Mouse (Mus musculus) liver, adult 2 months (tissue): Measurements from ENCODE around the gene Scgb1c1. TPM values are rescaled to one million over a fixed set of nuclear protein-coding genes. Genes with fewer than 3 reads are reported as not detected.
A peak's percentile ranks its signal among the peaks of the same experiment; 100 is the strongest.

Experiments
- DNase-seq: peaks from one replicate; pipeline ENCODE4 v3.0.0-alpha.2; 2011; ENCODE audit warnings: low read depth, low spot score; ENCODE audit errors: extremely low read depth
- H3K27ac ChIP-seq: fragments of 200-500 bp; replicated peaks from 2 replicates; pipeline ENCODE4 v1.5.1; 2012; ENCODE audit warnings: low read depth, mild to moderate bottlenecking, control low read depth, inconsistent platforms, low read length; ENCODE audit not compliant: insufficient read depth
- H3K27me3 ChIP-seq: fragments of 200-500 bp; 2 replicates; pipeline ENCODE4 v1.6.1; 2012; ENCODE audit warnings: mild to moderate bottlenecking, moderate library complexity, low read length, inconsistent platforms; ENCODE audit not compliant: control insufficient read depth, insufficient read depth
- H3K36me3 ChIP-seq: fragments of 200-500 bp; 2 replicates; pipeline ENCODE4 v1.6.1; 2012; ENCODE audit warnings: low read length, inconsistent platforms; ENCODE audit not compliant: control insufficient read depth, insufficient read depth
- H3K4me1 ChIP-seq: fragments of 200-500 bp; 2 replicates; pipeline ENCODE4 v1.6.1; 2011; ENCODE audit warnings: low read length; ENCODE audit not compliant: control insufficient read depth, insufficient read depth
- H3K4me3 ChIP-seq: fragments of 200-500 bp; 2 replicates; pipeline ENCODE4 v1.5.1; 2011; ENCODE audit warnings: low read depth, mild to moderate bottlenecking, control low read depth, low read length, moderate library complexity; ENCODE audit not compliant: insufficient read depth
- H3K79me2 ChIP-seq: fragments of 200-500 bp; 2 replicates; pipeline ENCODE4 v1.6.1; 2012; ENCODE audit warnings: inconsistent platforms, mild to moderate bottlenecking, low read length, moderate library complexity; ENCODE audit not compliant: control insufficient read depth, insufficient read depth
- H3K9ac ChIP-seq: fragments of 200-500 bp; 2 replicates; pipeline ENCODE4 v1.6.1; 2012; ENCODE audit warnings: low read depth, mild to moderate bottlenecking, control low read depth, inconsistent platforms, low read length
- CTCF ChIP-seq: fragments of 200-500 bp; IDR thresholded peaks from 2 replicates; pipeline ENCODE4 v1.5.1; 2011; ENCODE audit warnings: low read depth, low read length, control low read depth
- POLR2A ChIP-seq: fragments of 200-500 bp; IDR thresholded peaks from 2 replicates; pipeline ENCODE4 v1.6.1; 2011; ENCODE audit warnings: low read length, control low read depth; ENCODE audit not compliant: insufficient read depth; ENCODE audit errors: extremely low read depth
- WGBS: fragments of 180-500 bp; shearing (Covaris S2); methylation state at CpG from one replicate; pipeline ENCODE4 v1.1.7; 2018; 5-methylcytosine and 5-hydroxymethylcytosine counted together
- polyA plus RNA-seq: library from polyadenylated mRNA; depleted of rRNA; stranded (reverse); fragments of >200 nt; gene quantifications from 2 replicates; pipeline ENCODE4 v1.2.3, GENCODE M21; 2012
- total RNA-seq: library from RNA; depleted of rRNA; stranded (reverse); fragments of >200 nt; gene quantifications from 2 replicates; pipeline ENCODE4 v1.2.3, GENCODE M21; 2014

The Scgb1c1 gene
- total and polyA plus RNA-seq, 2 experiments = 0.46 to 1.0 TPM

DNA sequence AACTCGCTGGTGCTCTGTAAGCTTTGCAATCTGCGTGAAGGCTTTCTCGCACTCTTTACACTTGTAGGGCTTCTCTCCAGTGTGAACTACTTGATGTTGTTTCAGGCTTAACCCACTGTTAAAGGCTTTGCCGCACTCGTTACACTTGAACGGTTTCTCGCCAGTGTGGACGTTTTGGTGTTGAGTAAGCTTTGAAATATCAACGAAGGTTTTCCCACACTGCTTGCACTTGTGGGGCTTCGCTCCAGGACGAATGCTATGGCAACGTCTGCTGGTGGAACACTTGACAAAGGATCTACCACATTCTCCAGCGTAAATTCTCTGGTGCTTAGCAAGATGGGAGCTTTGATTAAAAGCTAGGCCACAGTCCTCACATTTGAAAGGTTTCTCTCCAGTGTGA lies 33.6 kb upstream of the Scgb1c1 start:
- H3K27me3 ChIP-seq = no peaks in the 10 kb centered on the region; the same call in 1 of the 2 replicates
- H3K4me3 ChIP-seq = no peak overlapping the region
- no peaks in the 10 kb centered on the region for H3K4me1 ChIP-seq
- H3K9ac ChIP-seq = no peak overlapping the region
- peaks cover 10% of the 10 kb centered on the region; the same call in 1 of the 2 replicates for H3K36me3 ChIP-seq
- H3K79me2 ChIP-seq = no peaks in the 10 kb centered on the region
- no peak for DNase-seq
- TF ChIP-seq POLR2A (no peak), CTCF (no peak)
- 93% methylated on average over 13 of the region's 13 CpGs for WGBS
- H3K27ac ChIP-seq = no peak overlapping the region

- H3K9ac ChIP-seq = no peak overlapping the region
- 88% methylated on average over 12 of the region's 12 CpGs for WGBS
- no peaks in the 10 kb centered on the region for H3K4me1 ChIP-seq
- peaks cover 10% of the 10 kb centered on the region; the same call in 1 of the 2 replicates for H3K36me3 ChIP-seq
- no peak for TF ChIP-seq POLR2A
- no peak overlapping the region for H3K27ac ChIP-seq
- no peaks in the 10 kb centered on the region for H3K79me2 ChIP-seq
- DNase-seq = no peak
- no peaks in the 10 kb centered on the region; the same call in 1 of the 2 replicates for H3K27me3 ChIP-seq
- H3K4me3 ChIP-seq = no peak overlapping the region
Measured at GRCm38 (mm10) chr7:140812850-140813249, 32.5 kb upstream of the Scgb1c1 start.

GRCm38 (mm10) chr7:140820173-140820572 lies 25.2 kb upstream of the Scgb1c1 start:
- no peaks in the 10 kb centered on the region for H3K27me3 ChIP-seq
- no peak overlapping the region for H3K4me3 ChIP-seq
- no peaks in the 10 kb centered on the region for H3K79me2 ChIP-seq
- no peak overlapping the region for H3K27ac ChIP-seq
- H3K36me3 ChIP-seq = no peaks in the 10 kb centered on the region
- no peak for TF ChIP-seq POLR2A
- TF ChIP-seq CTCF = no peak
- peaks cover 3% of the 10 kb centered on the region; the same call in 1 of the 2 replicates for H3K4me1 ChIP-seq
- WGBS = 59% methylated on average over 4 of the region's 4 CpGs
- no peak overlapping the region for H3K9ac ChIP-seq
- no peak for DNase-seq

DNA sequence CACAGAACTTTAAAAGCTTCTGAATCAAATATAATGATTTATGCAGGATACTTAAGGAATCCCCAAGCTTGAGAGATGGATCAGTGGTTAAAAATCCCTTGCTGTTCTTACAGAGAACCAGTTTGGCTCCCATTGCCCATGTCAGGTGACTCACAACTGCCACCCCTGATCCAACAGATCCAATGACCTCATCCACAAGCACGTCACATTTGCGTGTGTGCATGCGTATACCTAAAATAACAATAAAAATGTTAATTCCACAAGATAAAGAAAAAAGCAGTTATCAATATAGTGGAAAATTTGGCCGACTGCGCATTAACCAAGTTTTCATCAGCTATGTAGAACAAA lies 24.1 kb upstream of the Scgb1c1 start:
- DNase-seq = no peak
- H3K36me3 ChIP-seq = no peaks in the 10 kb centered on the region
- no peaks in the 10 kb centered on the region for H3K79me2 ChIP-seq
- H3K4me3 ChIP-seq = no peak overlapping the region
- no peak overlapping the region for H3K9ac ChIP-seq
- H3K27ac ChIP-seq = no peak overlapping the region
- WGBS = 73% methylated on average over 5 of the region's 5 CpGs
- H3K4me1 ChIP-seq = peaks cover 3% of the 10 kb centered on the region; the same call in 1 of the 2 replicates
- no peaks in the 10 kb centered on the region for H3K27me3 ChIP-seq
- TF ChIP-seq CTCF (no peak), POLR2A (no peak)

DNA sequence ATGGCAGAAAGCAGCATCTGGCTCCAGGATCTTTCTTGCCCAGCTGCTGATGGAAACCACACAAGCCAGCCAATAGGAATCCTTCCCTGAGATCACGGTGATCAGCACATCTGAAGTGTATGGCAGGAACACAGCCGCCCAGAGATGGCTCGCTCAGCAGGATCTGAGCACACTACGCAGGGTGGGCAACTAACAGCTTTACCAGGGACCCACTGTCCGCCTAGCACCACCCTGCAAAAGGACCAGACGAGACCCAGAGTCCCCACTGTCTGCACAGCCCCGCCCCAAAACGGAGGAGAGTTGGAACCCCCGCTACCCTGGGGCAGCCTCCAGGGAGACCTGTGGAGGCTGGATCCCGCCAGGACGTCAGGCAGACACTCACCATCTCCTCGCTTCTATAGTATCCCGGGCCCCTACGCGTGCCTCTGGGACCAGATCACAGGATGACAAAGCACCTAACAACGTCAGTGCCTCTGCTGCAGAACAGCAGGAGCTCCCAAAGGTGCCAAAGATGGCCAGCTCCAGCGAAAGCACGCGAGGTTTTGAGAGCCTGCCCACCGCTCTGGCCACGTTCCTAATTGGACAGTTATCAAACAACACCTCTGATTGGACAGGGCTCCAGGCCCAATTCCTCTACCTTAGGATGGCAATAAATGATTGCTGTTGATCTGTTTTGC lies 23.6 kb upstream of the Scgb1c1 start, which contains the start of gene Zfp941:
Gene Zfp941 (minus strand): TSS at position 526 of the 677 bp plus-strand sequence.
- DNase-seq = peak; percentile 50
- 8% methylated on average over 21 of the region's 21 CpGs for WGBS
- Histone ChIP-seq H3K9ac (peak within 1 kb of the TSS; percentile 76), H3K27ac (no peak within 1 kb of the TSS), H3K27me3 (no peaks in the 10 kb centered on the region), H3K36me3 (no peaks in the 10 kb centered on the region), H3K79me2 (no peaks in the 10 kb centered on the region), H3K4me1 (peaks cover 3% of the 10 kb centered on the region; the same call in 1 of the 2 replicates), H3K4me3 (peak within 1 kb of the TSS; percentile 86)
- TF ChIP-seq POLR2A (no peak), CTCF (no peak)

- DNase-seq = no peak
- no peak overlapping the region for H3K27ac ChIP-seq
- TF ChIP-seq CTCF (no peak), POLR2A (no peak)
- H3K4me1 ChIP-seq = peaks cover 3% of the 10 kb centered on the region; the same call in 1 of the 2 replicates
- no peak overlapping the region for H3K9ac ChIP-seq
- no peak overlapping the region for H3K4me3 ChIP-seq
- no peaks in the 10 kb centered on the region for H3K27me3 ChIP-seq
- 92% methylated on average over 4 of the region's 4 CpGs for WGBS
- H3K36me3 ChIP-seq = no peaks in the 10 kb centered on the region
- H3K79me2 ChIP-seq = no peaks in the 10 kb centered on the region
Measured at GRCm38 (mm10) chr7:140822731-140823130, 22.6 kb upstream of the Scgb1c1 start.
